Comparison of ENCODE assay signal across 15 mouse cellular contexts in genomic region chr1:188077561-188078195, GRCm38 (mm10).
DNase-seq lines count a peak whose midpoint lies in the region; ATAC-seq and TF ChIP-seq lines count a peak whose summit lies in the region.
"Had no signal": no experiment of that assay in that cellular context is flagged by ENCODE, and none has a peak within 500 bp of the region (broad histone marks: within the 10 kb centered on the region; RNA-seq: fewer than 3 reads in every experiment).

No protein-coding gene starts in this region.

- no peak overlapping the region for H3K27ac ChIP-seq in forebrain, embryonic 11.5 days (ENCODE audit: low read depth, low read length)
- no peak overlapping the region for H3K27ac ChIP-seq in forebrain, embryonic 15.5 days (replicated peaks)
- H3K27ac ChIP-seq in liver, adult 2 months (replicated peaks; ENCODE audit: insufficient read depth, low read depth, low read length): no peak overlapping the region
- H3K27ac ChIP-seq in stomach, postnatal 0 days (replicated peaks): no peak overlapping the region
- H3K27ac ChIP-seq in intestine, embryonic 15.5 days: no peak overlapping the region
- H3K27ac ChIP-seq: heart, embryonic 15.5 days; liver, embryonic 12.5 days; midbrain, embryonic 15.5 days; neural tube, embryonic 12.5 days had no signal

- H3K27me3 ChIP-seq in forebrain, embryonic 11.5 days (ENCODE audit: control insufficient read depth, insufficient read depth, low read length): no peaks in the 10 kb centered on the region
- H3K27me3 ChIP-seq in forebrain, embryonic 15.5 days: no peaks in the 10 kb centered on the region
- H3K27me3 ChIP-seq in liver, adult 2 months (ENCODE audit: control insufficient read depth, insufficient read depth, low read length): no peaks in the 10 kb centered on the region
- no peaks in the 10 kb centered on the region for H3K27me3 ChIP-seq in stomach, postnatal 0 days (ENCODE audit: control insufficient read depth, insufficient read depth, low read length)
- no peaks in the 10 kb centered on the region for H3K27me3 ChIP-seq in intestine, embryonic 15.5 days (replicated peaks)
- H3K27me3 ChIP-seq: heart, embryonic 15.5 days; liver, embryonic 12.5 days; midbrain, embryonic 15.5 days; neural tube, embryonic 12.5 days had no signal

- no peaks in the 10 kb centered on the region for H3K4me1 ChIP-seq in forebrain, embryonic 11.5 days (replicated peaks; ENCODE audit: control insufficient read depth, insufficient read depth, low read length)
- peaks cover 12% of the 10 kb centered on the region for H3K4me1 ChIP-seq in forebrain, embryonic 15.5 days
- H3K4me1 ChIP-seq in liver, adult 2 months (ENCODE audit: control insufficient read depth, insufficient read depth, low read length): peaks cover 2% of the 10 kb centered on the region; the same call in 1 of the 2 replicates
- no peaks in the 10 kb centered on the region for H3K4me1 ChIP-seq in stomach, postnatal 0 days (replicated peaks; ENCODE audit: control insufficient read depth, insufficient read depth)
- H3K4me1 ChIP-seq in intestine, embryonic 15.5 days (replicated peaks): no peaks in the 10 kb centered on the region
- H3K4me1 ChIP-seq: liver, embryonic 12.5 days; neural tube, embryonic 12.5 days had no signal

- ATAC-seq in forebrain, embryonic 11.5 days (replicated peaks; ENCODE audit: low FRiP score): no peak
- ATAC-seq in forebrain, embryonic 15.5 days (replicated peaks): no peak
- ATAC-seq in stomach, postnatal 0 days (ENCODE audit: low FRiP score, low TSS enrichment): peak; percentile 56; the same call in 1 of the 2 replicates
- no peak for ATAC-seq in megakaryocyte-erythroid progenitor cell, adult 5-6 weeks (replicated peaks; ENCODE audit: low FRiP score, low TSS enrichment, poor library complexity, severe bottlenecking)
- ATAC-seq in intestine, embryonic 15.5 days: no peak
- ATAC-seq: liver, embryonic 12.5 days; midbrain, embryonic 15.5 days had no signal

- no peak for TF ChIP-seq EP300 in stomach, postnatal 0 days (optimal IDR thresholded peaks at IDR 0.05)

- no peak for TF ChIP-seq CTCF in liver, adult 2 months (IDR thresholded peaks at IDR 0.05; ENCODE audit: low read depth, low read length)
- no peak for TF ChIP-seq CTCF in stomach, postnatal 0 days (IDR thresholded peaks at IDR 0.05; ENCODE audit: low read depth)

- H3K9ac ChIP-seq in forebrain, embryonic 11.5 days (ENCODE audit: low read length): no peak overlapping the region
- no peak overlapping the region for H3K9ac ChIP-seq in forebrain, embryonic 15.5 days (replicated peaks)
- no peak overlapping the region for H3K9ac ChIP-seq in liver, adult 2 months (ENCODE audit: low read depth, low read length)
- no peak overlapping the region for H3K9ac ChIP-seq in stomach, postnatal 0 days (ENCODE audit: low read length)
- H3K9ac ChIP-seq in intestine, embryonic 15.5 days: no peak overlapping the region
- H3K9ac ChIP-seq: heart, embryonic 15.5 days; liver, embryonic 12.5 days; midbrain, embryonic 15.5 days; neural tube, embryonic 12.5 days had no signal

- H3K9me3 ChIP-seq in forebrain, embryonic 11.5 days (ENCODE audit: control insufficient read depth, low read length): no peaks in the 10 kb centered on the region
- no peaks in the 10 kb centered on the region for H3K9me3 ChIP-seq in forebrain, embryonic 15.5 days
- no peaks in the 10 kb centered on the region for H3K9me3 ChIP-seq in stomach, postnatal 0 days (ENCODE audit: control insufficient read depth, low read length)
- no peaks in the 10 kb centered on the region for H3K9me3 ChIP-seq in intestine, embryonic 15.5 days
- H3K9me3 ChIP-seq: heart, embryonic 15.5 days; liver, embryonic 12.5 days; midbrain, embryonic 15.5 days; neural tube, embryonic 12.5 days had no signal

- DNase-seq in forebrain, embryonic 11.5 days (ENCODE audit: low spot score): peak; percentile 39
- DNase-seq in liver, adult 2 months (ENCODE audit: extremely low read depth, low read depth, low spot score): peak; percentile 88
- DNase-seq in liver: no peak
- DNase-seq in cerebellum, adult 11-12 months: peak; percentile 98
- peak; percentile 20 for DNase-seq in stomach, postnatal 0 days (ENCODE audit: low spot score)
- DNase-seq: gastrocnemius, postnatal 36 days; kidney, postnatal 14 days; retina, postnatal 1 day had no signal

- no peak overlapping the region for H3K4me3 ChIP-seq in forebrain, embryonic 11.5 days (ENCODE audit: low read depth, low read length)
- H3K4me3 ChIP-seq in forebrain, embryonic 15.5 days: no peak overlapping the region
- no peak overlapping the region for H3K4me3 ChIP-seq in liver, adult 2 months (ENCODE audit: insufficient read depth, low read depth, low read length)
- no peak overlapping the region for H3K4me3 ChIP-seq in stomach, postnatal 0 days (ENCODE audit: low read depth, low read length)
- no peak overlapping the region for H3K4me3 ChIP-seq in intestine, embryonic 15.5 days (replicated peaks)
- H3K4me3 ChIP-seq: heart, embryonic 15.5 days; liver, embryonic 12.5 days; midbrain, embryonic 15.5 days; neural tube, embryonic 12.5 days had no signal

- WGBS in forebrain, embryonic 11.5 days: 93% methylated on average over 11 of the region's 11 CpGs
- 92% methylated on average over 11 of the region's 11 CpGs for WGBS in forebrain, embryonic 15.5 days
- WGBS in liver, adult 2 months: 58% methylated on average over 11 of the region's 11 CpGs
- WGBS in stomach, postnatal 0 days: 70% methylated on average over 11 of the region's 11 CpGs
- 88% methylated on average over 11 of the region's 11 CpGs for WGBS in intestine, embryonic 15.5 days

- no peak for TF ChIP-seq POLR2A in liver, adult 2 months (IDR thresholded peaks at IDR 0.05; ENCODE audit: extremely low read depth, insufficient read depth, low read length)

- H3K79me2 ChIP-seq in liver, adult 2 months (ENCODE audit: control insufficient read depth, insufficient read depth, low read length): no peaks in the 10 kb centered on the region

- H3K36me3 ChIP-seq in forebrain, embryonic 11.5 days (ENCODE audit: control insufficient read depth, insufficient read depth, low read length): no peaks in the 10 kb centered on the region
- no peaks in the 10 kb centered on the region for H3K36me3 ChIP-seq in forebrain, embryonic 15.5 days
- H3K36me3 ChIP-seq in liver, adult 2 months (ENCODE audit: control insufficient read depth, insufficient read depth, low read length): no peaks in the 10 kb centered on the region
- H3K36me3 ChIP-seq in stomach, postnatal 0 days (ENCODE audit: control insufficient read depth, insufficient read depth, low read length): no peaks in the 10 kb centered on the region
- no peaks in the 10 kb centered on the region for H3K36me3 ChIP-seq in intestine, embryonic 15.5 days
- H3K36me3 ChIP-seq: heart, embryonic 15.5 days; liver, embryonic 12.5 days; midbrain, embryonic 15.5 days; neural tube, embryonic 12.5 days had no signal

- H3K4me2 ChIP-seq in forebrain, embryonic 11.5 days (ENCODE audit: low read depth, low read length, severe bottlenecking): no peak overlapping the region
- no peak overlapping the region for H3K4me2 ChIP-seq in forebrain, embryonic 15.5 days (replicated peaks)
- no peak overlapping the region for H3K4me2 ChIP-seq in stomach, postnatal 0 days (replicated peaks; ENCODE audit: low read depth)
- no peak overlapping the region for H3K4me2 ChIP-seq in intestine, embryonic 15.5 days (replicated peaks)
- H3K4me2 ChIP-seq: heart, embryonic 15.5 days; liver, embryonic 12.5 days; midbrain, embryonic 15.5 days; neural tube, embryonic 12.5 days had no signal
